Mouse (Mus musculus) cerebellum, postnatal 14 days (tissue): Measurements from ENCODE around the gene Tmem104.

Experiments
- DNase-seq, 2 experiments: peaks; one replicate each; pipeline ENCODE4 v3.0.0; 2021; ENCODE audit warnings: mixed read lengths in 2 of 2

The Tmem104 gene

DNA sequence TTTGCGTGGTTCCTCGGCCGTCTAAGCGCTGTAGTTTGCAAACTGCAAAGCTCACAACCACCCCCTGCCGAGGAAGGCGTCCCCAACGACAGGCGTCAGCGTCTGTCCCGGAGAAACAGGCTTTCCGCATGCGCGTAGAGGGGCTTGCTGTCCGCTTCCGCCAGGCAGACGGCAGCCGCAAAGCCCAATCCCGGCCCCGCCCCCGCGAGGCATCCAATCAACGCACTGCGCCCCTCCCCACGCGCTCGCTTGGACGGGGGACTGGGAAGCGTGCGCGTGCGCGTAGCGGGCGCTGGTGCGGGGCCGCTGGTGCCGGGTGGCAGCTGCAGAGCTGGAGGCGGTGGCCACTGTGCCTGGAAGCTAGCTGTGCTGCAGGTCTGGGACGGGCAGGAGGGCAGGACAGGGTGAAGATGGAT lies at the start of gene Tmem104:
Tmem104 (plus strand) TSS at position 264 of the 416 bp plus-strand sequence.
- peak; percentile 100 for DNase-seq

DNA sequence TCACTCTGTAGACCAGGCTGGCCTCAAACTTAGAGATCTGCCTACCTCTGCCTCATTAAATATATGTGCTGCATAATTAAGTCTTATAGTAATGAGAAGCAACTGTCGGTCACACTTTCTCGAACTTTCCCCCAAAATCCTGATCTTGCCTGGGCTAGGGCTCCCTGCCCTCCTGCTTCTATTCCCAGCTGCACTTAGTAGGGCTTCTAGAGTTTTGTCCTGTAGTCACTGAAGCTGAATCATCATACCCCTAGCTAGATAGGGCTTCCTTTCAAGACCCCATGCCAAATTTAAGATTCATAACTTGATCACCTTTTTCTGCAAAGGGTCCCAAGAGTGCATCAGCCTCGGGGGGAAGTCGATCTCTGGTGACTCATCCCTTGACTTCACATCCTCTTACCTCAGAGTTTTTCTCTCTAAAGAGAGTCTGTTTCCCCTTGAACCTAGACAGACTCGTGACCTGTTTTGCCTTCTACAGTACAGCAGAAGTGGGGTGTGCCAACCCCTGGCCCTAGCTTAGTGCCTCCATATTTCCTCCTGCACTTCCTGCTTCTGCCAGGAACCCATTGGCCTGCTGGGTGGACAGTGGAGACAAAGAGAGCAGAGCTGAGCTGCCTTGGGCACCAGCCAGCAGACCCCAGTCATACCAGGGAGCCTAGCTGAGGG lies 48.6 kb upstream of the Tmem104 start:
- no peak for DNase-seq

DNA sequence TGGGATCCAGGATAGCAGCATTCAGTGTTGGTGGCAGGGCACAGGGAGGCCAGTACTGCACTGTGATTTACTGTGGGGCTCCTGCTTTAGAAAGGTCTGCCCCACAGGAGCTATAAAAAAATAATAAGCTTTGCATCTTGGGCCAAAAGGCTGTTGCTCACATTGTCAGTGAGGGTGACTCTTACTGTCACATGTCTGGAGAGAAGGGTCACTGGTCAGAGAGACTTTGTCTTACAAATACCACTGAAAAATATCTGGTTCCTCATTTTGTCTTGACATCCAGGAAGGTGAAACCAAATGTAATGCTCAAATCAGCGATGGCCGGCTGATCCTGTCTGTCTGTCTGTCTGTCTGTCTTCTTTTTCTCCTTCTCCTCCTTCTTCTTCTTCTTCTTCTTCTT lies 45.3 kb upstream of the Tmem104 start:
- no peak for DNase-seq

DNA sequence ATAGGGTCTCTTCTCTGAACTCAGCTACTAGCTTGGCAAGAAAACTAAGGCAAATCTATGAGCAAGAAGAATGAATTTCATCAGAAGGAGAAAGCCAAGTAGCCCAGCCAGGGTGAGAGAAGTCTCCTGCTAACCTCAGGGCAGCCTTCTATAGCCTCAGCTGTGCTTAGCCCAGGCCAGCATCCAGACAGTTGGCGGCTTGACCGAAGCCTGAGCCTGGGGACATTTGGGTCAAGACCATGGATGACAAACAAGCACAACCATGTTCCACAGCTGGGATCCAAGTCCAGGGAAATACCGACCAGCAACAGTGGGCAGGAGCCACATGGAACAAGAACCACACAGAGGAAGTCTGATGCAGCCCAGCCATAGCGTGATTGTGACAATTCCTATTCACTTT lies 39.5 kb upstream of the Tmem104 start:
- no peak for DNase-seq

DNA sequence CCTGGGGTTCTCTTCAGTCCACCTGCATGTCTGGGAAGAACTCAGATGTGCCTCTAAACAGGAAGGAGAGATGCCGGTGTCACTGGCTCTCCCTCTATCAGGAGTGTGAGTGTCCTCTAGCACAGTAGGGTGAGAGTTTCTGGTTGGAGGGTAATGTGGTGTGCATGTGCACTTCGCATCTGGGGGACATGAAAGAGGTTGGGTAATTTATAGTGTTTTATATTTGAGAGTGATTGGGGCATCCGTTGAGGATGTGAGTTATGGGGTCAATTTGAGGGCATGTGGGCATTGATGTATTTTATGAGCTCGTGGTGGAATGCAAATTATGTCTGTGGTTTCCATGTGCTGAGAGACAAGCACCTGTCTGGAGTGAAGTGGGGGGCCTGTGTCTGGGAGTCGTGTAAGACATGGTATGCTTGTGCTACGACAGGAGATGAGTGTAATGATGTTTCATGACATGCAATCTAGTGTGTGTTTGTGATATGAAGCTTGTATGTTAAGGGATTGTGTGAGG lies 36.5 kb upstream of the Tmem104 start:
- no peak for DNase-seq

DNA sequence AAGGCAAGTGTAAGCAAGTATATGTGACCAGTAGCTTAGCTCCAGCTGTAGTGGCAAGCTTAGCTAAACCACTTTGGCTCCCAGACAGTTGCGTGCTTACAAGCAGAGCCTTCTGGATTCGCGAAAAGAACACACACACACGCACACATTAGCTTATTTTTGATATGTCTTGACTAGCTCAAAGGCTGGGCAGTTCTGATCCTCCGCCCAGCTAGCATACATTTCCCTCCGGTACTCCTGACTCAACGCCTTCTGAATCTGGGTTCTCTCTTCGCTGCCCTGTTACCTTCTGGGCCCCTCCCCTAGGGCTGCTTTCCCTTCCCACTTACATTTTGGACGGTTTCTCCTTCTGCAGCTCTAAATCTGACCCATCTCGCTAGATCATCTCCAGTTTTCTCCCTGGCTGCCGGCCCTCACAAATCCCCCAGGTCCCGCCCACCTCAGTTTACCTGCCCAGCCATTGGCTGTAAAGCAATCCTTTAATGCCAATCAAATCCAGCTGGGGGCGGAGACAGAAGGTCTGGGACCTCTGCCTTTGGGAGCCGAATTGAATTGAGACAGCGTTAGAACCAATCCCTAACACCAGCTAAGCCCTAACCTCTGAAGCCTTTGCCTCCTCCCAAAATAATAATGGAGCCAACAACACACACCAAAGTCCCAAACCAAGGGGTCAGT lies 35.4 kb upstream of the Tmem104 start:
- peak; percentile 94 for DNase-seq

DNA sequence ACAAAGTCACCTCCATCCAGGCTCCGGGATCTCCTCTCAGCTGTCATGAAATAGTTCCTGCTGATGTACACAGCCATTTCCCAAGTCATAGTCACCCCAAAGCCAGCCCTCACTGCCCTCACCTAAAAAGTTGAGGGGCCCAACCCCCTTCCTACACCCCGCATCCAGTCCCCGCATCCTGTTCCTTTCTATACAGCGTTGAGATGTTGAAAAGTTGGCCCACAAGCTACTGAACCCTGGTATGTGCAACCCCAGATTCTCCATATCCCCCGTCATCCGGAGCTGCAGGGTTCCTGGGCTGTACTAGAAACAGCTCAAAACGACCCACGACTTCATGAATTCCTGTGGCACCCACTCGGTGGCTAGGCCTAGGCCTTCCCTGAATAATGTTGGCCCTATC lies 34.2 kb upstream of the Tmem104 start:
- no peak for DNase-seq

DNA sequence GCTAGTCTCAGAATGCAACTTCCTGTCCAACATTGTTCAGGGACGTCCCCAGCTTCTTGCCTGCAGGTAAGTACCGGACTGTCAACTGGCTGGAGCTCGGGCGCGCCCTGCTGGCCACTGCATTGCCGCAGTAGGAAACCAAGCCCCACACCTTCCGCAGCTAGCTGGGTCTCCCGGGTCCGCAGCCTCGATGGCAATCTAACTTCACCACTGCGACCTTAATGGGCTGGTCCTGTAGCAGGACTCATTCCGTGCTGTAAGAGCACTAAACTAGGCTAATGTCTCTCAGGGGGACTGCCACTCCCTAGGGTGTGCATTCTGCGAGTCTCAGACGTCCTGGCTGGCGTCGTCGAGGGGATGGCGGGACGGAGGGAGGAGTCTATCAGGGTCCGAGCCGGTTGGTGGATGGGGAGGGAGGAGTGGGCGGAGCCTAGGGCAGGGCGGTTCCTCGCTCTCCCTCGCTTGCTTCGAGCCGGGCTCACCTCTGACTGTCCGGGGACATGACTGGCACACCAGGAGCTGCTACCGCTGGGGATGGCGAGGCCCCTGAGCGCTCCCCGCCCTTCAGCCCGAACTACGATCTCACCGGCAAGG lies 33.5 kb upstream of the Tmem104 start:
- DNase-seq = peak; percentile 86

DNA sequence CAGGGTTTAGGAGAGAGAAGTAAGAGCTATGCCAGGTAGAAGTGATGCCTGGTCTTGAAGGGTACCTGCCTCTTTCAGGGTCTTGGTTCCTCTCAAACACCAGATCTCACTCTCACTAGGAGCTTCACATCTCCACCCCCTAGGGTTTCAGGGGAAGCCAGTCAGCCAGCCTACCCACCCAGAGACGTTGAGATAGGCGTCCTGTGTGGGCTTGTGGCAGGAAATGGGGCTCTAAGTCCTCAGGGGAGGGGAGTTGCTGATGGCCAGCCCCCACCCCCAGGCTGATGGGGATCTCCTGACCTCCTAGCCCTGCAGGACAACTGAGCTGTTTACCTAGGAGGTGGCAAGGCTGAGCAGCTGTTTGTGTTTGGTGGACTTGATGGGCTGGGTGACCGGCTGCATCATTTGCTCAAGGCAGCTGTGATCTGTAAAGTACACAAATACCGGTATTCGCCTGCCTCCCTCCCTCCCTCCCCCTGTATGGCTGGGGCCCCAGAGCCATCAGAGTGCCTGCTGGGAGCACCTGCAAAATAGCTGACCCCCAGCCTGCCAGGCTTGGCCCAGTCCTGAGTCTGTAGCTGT lies 32.1 kb upstream of the Tmem104 start:
- no peak for DNase-seq

DNA sequence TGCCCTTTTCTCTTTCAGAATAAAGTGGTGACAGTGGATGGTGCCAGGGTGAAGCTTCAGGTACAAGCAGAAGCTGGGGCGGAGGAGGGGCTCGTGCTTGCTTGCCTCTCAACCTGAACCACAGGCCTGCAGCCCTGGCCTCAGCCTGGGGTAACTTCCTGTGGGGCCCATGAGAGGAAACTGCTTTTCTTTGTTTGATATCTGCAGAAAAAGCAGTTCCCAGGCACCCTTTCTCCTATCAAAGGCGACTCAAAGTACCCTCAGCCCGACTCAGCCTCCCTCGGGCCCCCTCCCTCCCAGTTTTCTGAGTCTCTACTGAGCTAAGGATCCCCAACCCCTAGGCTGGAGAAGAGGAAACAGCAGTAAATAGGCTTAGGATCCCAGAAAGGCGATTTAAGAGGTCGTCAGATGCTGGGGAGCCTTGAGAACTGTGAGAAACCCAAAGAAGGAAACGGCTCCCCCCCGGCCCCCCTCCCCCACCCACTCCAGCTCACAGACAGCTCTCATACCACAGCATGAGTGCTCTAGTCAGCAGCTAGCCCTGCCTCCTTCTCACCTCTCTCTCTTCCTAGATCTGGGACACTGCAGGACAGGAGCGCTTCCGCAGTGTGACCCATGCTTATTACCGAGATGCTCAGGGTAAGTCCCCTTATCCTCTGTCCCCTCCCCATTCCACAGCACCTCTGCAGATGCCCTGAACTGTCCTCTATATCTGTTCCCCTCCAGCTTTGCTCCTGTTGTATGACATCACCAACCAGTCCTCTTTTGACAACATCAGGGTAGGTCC lies 29.2 kb upstream of the Tmem104 start:
- no peak for DNase-seq

DNA sequence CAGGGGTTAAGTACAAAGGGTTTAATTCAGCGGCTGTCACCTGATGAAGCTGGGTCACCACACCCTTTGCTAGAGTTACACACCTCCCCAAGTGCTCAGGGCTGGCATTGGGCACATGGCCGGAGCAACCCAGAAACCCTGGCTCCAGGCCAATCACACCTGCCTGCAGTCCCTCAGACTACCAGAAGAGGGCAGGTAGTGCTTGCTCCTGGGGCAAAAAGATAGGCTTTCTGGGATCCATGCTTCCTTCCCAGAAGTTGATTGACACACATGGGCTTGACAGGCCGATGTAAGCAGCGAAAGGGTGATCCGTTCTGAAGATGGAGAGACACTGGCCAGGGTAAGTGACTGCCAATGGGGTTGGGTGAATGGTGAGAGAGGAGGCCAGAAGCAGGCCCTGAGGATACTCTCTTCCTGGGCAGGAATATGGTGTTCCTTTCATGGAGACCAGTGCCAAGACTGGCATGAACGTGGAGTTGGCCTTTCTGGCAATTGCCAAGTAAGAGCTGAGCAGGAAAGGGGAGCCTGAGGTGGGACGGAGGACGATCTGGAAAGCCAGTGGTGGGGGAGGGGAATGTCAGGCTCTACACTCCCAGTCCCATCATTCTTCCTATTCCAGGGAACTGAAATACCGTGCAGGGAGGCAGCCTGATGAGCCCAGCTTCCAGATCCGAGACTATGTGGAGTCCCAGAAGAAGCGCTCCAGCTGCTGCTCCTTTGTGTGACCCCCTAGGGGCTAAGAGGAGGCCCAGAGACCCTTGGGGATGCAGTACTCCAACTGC lies 27.1 kb upstream of the Tmem104 start:
- peak; percentile 93 to 95 for DNase-seq

DNA sequence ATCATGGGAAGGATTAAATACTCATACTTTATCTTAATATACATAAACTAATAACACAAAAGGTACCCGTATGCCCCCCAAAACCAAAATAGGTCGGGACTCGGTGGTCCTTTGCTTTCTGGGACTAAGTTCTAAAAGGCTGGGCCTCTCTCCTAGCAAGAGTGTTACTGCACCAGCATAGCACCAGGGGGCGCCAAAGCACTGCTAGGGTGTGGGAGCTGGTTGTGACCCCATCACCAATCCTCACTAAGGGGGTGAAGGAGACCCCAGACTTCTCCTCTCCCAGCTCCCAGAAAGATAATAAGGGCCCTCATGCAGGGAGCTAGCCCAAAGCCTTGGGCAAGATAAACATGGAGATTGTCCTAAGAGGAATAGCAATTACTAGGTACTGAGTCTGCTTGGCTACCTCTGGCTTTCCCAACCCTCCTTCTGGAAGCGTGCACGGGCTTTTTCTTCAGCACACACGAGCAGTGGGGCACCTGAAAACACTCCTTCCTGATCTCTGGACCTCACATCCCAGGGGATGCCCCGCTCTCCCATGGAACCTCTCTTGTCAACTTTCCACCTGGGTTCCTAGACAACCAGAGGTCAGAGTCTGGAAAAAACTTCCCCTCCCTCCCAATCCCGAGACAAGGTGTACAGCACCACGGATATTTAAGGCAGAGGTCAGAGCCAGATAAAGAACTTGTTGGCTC lies 26.3 kb upstream of the Tmem104 start:
- DNase-seq = peak; percentile 91 to 95

DNA sequence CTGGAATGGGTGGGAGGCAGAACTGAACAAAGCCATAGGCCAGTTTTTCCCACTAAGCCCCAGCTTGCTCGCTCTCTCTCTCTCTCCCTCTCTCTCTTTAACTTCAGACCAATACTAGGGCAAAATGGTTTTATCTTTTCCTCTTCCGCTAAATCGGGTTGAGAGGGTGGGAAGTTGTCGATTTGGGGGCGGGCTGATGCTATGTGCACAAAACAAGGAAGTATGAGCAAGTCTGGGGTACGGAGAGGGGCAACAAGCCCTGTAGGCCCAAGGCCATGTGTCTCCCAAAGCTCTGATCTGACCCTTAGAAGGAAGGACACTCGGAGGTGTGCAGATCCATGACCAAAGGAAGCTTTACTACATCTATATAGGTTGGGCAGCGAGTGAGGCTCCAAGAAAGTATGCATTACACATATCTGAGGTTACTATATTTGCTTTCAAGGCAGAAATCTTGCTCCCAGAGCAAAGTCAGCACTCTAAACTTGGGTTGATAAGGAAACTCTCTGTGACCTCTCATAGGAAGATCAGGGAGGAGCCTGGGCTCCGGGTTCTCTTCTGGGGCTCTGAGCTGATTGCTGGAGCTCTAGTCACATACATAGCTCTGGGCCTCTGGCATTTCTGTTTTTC lies 25.6 kb upstream of the Tmem104 start:
- DNase-seq = no peak

DNA sequence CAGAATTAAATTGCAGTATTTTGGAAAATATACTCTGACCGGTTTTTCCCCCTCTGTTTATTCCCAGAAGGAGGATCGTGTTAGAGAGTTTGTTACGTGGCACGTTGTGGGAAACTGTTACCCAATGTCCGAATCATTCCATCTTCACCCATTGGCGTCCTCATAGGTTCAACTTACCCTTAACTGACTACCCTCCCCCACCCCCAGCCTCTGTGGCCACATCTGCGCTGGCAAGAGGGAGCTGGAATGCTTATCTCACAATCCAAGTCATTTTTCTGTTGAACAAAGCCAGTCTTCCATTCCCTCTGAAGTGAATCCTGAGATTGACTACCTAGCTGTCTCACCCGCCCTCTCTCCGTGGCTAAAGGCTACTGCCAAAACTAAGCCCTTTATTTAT lies 25.1 kb upstream of the Tmem104 start:
- DNase-seq = no peak

DNA sequence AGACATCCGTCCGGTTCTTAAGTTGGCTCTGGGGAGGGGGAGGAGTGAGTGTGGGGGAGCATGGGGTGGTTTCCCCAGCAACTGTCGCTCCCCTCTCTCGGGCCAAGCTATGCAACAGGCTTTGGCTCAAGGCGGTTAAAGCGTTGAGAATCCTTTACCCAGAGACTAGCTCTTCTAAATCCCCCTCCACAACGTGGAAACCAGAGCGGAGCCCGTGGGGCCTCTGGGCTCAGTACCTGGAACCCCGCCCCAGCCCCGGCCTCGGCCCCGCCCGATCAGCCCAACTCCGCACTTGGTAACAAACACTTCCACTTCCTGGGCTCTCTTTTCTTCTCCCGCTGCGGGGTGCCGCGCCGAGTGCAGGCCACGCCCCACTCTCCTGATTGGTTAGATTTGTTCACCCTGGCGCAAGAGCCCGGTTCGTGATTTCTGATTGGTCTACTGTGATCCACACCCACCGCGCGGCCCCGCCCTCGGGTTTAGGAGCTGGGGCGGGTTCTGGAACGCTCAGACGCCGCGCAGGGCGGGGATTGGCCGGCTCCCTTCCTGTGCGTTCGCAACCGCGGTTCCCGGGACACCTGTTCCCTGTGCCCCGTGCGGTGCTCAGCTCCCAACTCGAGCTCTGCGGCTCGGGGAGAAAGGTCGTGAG lies 24.3 kb upstream of the Tmem104 start, which contains the start of gene Slc9a3r1:
Slc9a3r1 (plus strand) TSS at position 510 of the 649 bp plus-strand sequence.
- DNase-seq = peak; percentile 98

DNA sequence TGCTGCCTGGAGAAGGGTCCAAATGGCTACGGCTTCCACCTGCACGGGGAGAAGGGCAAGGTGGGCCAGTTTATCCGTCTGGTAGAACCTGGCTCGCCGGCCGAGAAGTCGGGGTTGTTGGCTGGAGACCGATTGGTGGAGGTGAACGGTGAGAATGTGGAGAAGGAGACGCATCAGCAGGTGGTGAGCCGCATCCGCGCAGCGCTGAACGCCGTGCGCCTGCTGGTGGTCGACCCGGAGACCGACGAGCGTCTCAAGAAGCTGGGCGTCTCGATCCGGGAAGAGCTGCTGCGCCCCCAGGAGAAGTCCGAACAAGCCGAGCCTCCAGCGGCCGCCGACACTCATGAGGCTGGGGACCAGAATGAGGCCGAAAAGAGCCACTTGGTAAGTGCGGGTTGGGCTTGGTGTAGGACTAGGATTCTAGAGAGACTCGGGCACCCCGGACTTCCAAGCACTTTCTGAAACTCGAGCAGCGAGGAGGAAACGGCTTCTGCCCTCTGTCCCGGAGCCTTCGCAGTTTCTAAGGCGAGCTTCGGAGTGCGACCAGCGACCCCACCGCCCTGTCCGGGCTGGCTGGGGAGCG lies 23.6 kb upstream of the Tmem104 start:
- peak in 1 of 2 experiments; percentile 51 for DNase-seq

DNA sequence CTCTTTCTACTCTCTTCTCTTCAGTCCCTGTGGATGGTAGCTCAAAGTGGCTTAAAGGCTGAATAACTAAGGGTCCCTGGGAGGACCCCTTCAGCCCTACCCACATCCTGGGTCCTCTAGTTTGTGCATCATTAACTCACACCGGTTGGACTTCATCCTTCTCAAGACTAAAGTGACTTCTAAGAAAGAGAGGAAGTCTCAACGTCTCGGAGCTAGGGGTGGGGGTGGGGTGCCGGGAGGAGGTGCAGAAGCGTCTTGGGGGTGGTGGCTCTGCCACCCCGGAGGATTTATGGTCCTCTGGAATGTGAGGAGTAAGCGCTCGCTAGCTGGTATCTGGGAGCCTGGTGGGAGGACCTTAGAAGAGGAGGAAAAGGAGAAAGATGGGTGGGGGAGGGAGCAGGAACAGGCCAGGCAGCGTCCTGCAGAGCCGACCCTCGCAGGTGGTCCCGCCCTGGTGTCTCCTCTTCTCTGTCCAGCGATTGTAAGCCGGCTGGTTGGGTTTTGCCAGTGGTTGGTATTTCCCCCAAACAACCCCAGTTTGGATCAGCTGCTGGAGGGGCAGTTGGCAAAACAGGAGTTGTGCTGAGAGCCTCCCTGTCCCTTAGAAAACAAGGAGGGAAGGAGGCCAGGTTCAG lies 22.8 kb upstream of the Tmem104 start:
- DNase-seq = no peak

DNA sequence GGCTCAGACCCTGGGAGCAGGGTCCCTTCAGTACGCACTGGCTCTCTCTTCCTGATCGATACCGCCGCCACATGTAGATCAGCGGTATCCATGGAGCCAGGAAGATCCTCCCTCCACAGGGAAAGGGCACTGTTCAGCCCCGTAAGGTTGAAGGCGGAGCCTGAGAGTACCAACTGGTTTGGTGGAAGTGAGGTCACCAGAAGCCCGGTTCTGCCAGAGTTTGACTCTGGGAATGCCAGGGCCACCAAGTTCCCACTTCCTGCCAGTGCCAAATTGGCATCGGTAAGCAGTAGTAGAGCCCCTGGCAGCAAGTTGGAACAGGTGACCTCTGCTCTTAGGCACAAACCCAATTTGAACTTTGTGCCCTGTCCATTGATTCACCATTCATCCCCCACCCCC lies 22.3 kb upstream of the Tmem104 start:
- DNase-seq = peak; percentile 50 to 57

DNA sequence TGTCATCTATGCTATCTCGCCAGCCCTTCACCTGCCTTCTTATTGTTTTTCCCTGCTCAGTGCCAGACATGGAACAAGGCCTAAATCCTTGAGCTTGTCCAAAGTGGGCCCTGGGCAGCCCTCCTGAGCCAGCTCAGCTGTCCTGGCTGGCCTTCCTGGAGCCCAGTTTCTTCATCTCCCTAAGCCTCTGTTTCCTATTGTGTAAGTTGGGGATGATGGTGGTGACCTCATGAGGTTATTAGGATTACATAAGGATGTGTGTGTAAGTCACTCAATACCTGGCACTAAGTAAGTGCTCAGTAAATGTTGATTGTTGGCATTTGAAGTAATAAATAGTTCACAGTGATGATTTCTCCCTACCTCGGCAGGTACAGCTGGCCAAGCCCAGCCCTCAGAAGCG lies 20.5 kb upstream of the Tmem104 start:
- DNase-seq = no peak
